Mouse (Mus musculus) E14TG2a.4 (cell line): ENCODE results near the gene Gpr179.

Experiments used
- CTCF ChIP-seq: conservative IDR thresholded peaks from 2 replicates; pipeline ENCODE4 v1.5.1; 2014; ENCODE audit warnings: low read length
- NANOG ChIP-seq: IDR thresholded peaks from 2 replicates; pipeline ENCODE4 v1.6.1; 2014; ENCODE audit warnings: borderline replicate concordance, low read length, mixed read lengths
- POU5F1 ChIP-seq: IDR thresholded peaks from 2 replicates; pipeline ENCODE4 v1.6.1; 2014; ENCODE audit warnings: low read length, borderline replicate concordance

DNA sequence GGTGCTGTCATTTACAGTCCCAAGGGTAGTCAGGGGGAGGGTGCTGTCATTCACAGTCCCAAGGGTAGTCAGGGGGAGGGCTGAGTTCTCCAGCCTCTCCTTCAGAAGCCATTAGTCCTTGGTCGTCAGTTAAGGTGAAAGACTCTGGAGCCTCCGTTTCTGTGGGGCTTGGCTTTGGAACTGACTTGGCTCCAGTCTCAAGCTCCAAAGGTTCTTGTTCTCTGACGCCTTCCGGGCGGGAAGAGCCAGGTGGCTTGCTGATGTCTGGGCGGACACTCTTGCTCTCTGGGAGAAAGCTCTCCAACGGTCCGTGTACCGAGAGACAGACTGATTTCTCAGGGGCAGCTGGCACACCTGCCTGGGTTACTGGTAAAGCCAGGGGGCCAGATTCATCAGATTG, 17.5 kb downstream of the Gpr179 start:
- TF ChIP-seq CTCF = no peak
- TF ChIP-seq POU5F1 = no peak
- TF ChIP-seq NANOG = no peak
